Mouse (Mus musculus) CD4-positive, CD25-positive, alpha-beta regulatory T cell, adult 2 months (primary cell): ENCODE data around the gene Birc7.

Experiments
- DNase-seq: peaks from one replicate; pipeline ENCODE4 v3.0.0-alpha.2; 2012; ENCODE audit warnings: low read depth, low spot score

Birc7 gene

DNA sequence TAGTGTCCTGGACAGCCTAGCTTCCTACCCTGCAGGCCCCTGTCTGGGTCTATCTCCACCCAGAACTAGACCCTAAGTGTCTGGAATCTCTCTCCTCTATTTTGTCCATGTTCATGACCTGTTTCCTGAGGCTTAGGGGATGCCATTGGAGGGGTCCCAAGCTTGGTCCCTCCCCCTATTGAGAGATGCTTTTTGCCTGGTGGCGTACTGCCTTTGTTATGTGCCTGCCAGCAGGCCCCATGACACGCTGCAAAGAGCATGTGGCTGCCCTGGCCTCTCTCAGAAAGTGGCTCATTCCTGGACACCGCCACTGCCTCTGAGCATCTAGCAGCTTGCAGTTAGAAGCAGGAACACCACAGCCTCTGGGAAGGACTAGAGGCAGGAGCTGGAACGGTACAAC, at the start of gene Birc7:
Gene Birc7 (plus strand): TSS at position 301 of the 400 bp plus-strand sequence.
- no peak for DNase-seq

DNA sequence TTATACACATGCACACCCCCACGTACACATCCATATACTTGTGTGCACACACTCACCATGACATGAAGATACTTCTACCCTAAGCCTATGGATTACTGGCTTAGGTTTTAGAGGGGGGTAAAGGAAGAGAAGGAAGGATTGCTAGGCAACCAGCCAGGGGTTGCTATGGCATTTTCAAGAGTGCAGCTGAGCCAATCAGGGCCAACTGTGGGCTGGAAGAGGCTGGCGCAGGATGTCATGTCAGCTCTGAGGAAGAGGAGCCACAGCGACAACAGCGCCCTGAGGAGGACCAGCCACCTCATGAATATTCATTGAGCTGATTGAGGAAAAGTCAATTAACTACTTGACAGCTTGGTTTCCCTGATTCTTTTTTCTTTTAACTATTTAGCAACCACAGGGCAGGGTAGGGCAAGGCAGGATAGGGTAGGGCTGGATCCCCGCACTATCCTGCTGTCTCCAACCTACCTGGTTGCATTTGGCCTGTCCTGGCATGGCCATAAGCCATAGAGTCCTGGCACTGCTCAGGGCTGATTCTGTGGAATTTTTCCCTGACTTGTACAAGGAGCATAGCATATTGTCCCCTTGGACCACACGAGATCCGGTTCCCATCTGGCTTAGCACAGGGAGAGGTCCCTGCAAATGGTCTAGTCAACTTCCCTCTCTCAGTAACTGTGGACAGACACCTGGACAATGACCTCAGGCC, 49.3 kb upstream of the Birc7 start:
- DNase-seq: no peak

DNA sequence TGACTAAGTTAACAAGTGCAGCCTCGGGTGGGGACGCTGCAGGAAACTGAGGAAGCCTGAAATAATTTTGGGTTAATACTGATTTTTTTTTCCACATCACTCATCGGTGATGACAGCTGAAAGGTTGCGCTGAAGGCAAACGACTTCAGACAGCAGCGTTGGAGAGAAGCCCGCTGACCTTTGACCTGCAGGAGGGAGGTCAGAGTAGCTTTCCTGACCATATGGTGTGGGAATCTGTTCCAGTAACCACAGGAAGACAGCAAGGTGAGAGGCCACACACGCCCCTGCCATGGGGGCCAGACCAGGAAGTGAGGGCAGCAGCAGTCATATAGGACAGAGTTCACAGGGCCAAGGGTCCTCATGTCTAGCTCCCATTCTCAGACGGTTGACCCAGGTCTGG, 47.5 kb upstream of the Birc7 start:
- DNase-seq: no peak

- DNase-seq: no peak
These were observed 43.6 kb upstream of the Birc7 start for GRCm38 (mm10) chr2:180885270-180885669.

DNA sequence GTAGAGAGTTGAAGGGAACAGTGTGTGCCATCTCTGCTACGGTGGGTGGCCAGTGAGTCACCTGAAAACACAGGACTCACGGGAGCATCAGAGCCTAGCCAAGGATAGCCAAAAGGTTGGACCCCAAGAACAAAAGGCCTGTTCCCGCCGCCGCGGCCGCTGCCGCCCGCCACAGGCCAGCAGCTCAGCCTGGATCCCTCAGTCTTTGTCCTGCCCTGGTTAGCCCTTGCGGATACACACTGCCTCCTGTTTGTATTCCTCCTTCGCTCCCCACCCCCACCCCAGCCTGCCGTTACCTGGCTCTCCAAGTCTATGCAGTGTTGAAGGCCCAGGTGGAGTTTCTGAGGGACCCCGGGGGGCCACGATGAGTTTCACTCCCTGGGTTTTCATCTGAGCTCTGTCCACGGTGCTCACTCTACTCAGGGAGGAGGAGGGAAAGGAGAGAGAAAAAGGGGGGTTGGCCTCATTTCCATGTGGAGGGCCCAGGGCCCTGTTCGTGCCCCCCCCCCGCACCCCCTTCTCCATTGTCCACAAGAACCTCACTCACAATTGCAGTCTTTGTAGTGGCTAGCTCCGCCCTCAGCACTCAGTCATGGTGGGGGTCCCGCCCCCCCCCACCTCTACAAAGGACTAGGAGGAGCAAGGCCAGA, 39.4 kb upstream of the Birc7 start:
- DNase-seq: no peak

DNA sequence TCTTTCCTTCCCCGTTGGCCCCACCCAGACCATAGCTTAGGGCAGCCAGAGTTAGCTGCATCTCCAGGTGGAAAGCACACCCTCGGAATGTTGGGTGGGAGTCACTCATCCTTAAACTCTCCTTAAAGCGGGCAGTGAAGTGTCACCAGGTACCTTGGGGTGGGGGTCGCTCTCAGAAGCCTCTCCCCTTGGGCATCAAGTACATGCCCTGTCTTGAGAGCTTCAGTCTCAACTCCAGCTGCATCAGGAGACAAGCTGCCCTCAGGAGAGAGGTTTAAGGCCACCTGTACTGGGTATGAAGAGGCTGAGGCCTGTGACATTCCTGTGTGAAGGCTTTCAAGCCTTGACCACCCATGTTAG, 38.9 kb upstream of the Birc7 start:
- DNase-seq: no peak

GRCm38 (mm10) chr2:180890422-180891074, 38.3 kb upstream of the Birc7 start:
- DNase-seq: no peak

- DNase-seq: no peak
These were observed 37.6 kb upstream of the Birc7 start for GRCm38 (mm10) chr2:180891075-180891834.

DNA sequence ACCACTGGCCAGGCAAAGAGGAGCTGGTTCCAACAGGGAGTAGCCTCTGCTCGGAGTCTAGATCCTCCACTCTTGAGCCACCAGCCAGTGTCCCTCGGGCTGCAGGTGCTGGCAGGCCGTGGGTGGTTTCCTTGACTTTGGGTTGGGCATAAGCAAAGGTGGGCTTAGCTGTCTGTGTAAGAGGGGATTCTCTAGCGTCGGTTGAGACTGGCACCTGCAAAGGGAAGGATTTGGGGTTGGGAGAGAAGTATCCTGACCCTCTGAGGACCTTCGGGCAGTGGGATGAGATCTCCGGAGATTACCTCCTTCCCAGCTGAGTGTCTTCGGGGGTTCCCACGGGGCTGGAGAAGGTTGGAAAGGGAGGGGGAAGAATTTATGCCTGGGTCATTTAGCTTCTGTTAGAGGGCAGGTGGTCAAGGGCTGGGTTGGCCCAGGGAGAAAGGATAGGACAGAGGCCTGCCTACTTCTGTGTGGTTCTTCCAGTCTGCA, 36.9 kb upstream of the Birc7 start:
- DNase-seq: no peak

DNA sequence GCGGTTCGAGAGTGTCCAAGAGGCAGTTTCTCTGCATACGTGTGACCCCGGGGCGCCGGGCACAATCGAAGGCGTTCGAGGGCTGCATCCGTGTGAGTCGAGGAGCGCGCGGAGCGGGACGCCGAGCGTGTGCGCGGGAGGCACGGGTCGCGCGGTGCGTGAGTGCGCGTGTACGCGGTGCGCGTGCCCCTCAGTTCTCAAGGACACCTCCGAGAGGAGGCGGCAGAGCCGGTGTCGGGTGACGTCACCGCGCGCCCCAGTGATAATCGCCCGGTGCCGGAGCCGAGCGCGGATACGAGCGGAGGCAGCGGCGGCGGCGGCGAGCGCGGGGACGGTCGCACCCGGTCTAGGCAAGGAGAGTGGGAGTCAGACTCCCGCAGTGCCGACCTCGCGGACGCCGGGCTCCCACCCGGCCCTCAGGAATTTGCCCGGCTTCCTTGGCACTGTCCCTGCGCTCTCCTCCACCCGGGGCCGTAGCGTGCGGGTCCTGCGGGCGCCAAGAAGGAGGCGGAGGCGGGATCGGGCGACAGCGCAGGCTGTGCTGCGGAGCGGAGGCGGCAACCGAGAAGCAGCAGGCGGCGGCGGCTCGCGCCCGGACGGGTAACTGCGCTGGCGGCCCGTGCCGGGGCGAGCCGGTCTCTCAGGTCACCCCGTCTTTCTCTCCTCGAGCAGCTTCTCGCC, 35.8 kb upstream of the Birc7 start:
- DNase-seq: peak; percentile 24

- DNase-seq: no peak
These were observed 35.2 kb upstream of the Birc7 start for GRCm38 (mm10) chr2:180893537-180894028.

DNA sequence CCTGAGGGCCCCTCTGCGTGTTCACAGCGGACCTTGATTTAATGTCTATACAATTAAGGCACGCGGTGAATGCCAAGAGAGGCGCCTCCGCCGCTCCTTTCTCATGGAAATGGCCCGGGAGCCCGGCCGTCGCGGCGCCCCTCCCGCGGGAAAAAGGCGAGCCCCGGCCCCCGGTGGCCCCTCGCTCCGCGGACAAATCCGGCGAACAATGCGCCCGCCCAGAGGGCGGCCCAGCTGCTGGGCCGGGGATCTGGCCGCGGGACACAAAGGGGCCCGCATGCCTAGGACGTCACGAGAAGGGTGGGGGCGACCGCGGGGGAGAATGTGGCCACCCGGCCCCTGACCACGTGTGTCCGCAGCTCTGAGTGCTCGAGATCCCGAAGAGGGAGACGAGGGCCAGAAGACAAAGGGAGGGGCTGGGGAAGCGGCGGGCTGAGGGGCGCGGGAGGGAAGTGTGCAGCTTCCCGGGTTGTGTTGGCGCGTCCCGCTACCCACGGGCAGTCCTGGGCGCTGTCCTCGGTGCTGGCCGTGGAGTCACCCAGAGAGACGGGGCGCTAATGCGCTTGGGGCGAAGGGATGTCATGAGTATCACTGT, 34.7 kb upstream of the Birc7 start:
- DNase-seq: peak; percentile 37

- peak; percentile 79 for DNase-seq
These were observed 34.1 kb upstream of the Birc7 start for GRCm38 (mm10) chr2:180894734-180895133.

- no peak for DNase-seq
These were observed 33.5 kb upstream of the Birc7 start for GRCm38 (mm10) chr2:180895321-180895720.

- DNase-seq: no peak
These were observed 32.8 kb upstream of the Birc7 start for GRCm38 (mm10) chr2:180895837-180896525.

GRCm38 (mm10) chr2:180896819-180897625, 31.8 kb upstream of the Birc7 start:
- DNase-seq: no peak

- no peak for DNase-seq
These were observed 31.0 kb upstream of the Birc7 start for GRCm38 (mm10) chr2:180897857-180898256.

GRCm38 (mm10) chr2:180902086-180902485, 26.7 kb upstream of the Birc7 start:
- DNase-seq: peak; percentile 63

GRCm38 (mm10) chr2:180904435-180905208, 24.2 kb upstream of the Birc7 start:
- DNase-seq: no peak
